Mouse (Mus musculus) neural tube, embryonic 13.5 days (tissue): Measurements from ENCODE around the gene Olfr101. TPM values are rescaled to one million over a fixed set of nuclear protein-coding genes. Genes with fewer than 3 reads are reported as not detected.

Source experiments
- ATAC-seq: fragments of 200-750 bp; cut with Nextera tagmentation; 2 replicates; pipeline ENCODE4 v1.8.0; 2017; ENCODE audit warnings: low read depth, mild to moderate bottlenecking, moderate TSS enrichment, moderate library complexity
- H3K27ac ChIP-seq: fragments of 300-500 bp; sonication (generic); replicated peaks from 2 replicates; pipeline ENCODE4 v1.5.1; 2015; ENCODE audit warnings: moderate library complexity, mild to moderate bottlenecking, inconsistent platforms
- H3K27me3 ChIP-seq: fragments of 300-500 bp; sonication (generic); 2 replicates; pipeline ENCODE4 v1.6.1; 2015; ENCODE audit warnings: mild to moderate bottlenecking, inconsistent platforms
- H3K36me3 ChIP-seq: fragments of 300-500 bp; sonication (generic); 2 replicates; pipeline ENCODE4 v1.6.1; 2015; ENCODE audit warnings: mild to moderate bottlenecking, inconsistent platforms
- H3K4me1 ChIP-seq: fragments of 300-500 bp; sonication (generic); replicated peaks from 2 replicates; pipeline ENCODE4 v1.6.1; 2015; ENCODE audit warnings: inconsistent platforms
- H3K4me2 ChIP-seq: fragments of 300-500 bp; sonication (generic); 2 replicates; pipeline ENCODE4 v1.6.1; 2015; ENCODE audit warnings: inconsistent platforms, mild to moderate bottlenecking, moderate library complexity
- H3K4me3 ChIP-seq: fragments of 300-500 bp; sonication (generic); 2 replicates; pipeline ENCODE4 v1.5.1; 2015; ENCODE audit warnings: mild to moderate bottlenecking, inconsistent platforms
- H3K9ac ChIP-seq: fragments of 300-500 bp; sonication (generic); 2 replicates; pipeline ENCODE4 v1.6.1; 2015; ENCODE audit warnings: moderate library complexity, mild to moderate bottlenecking, inconsistent platforms
- H3K9me3 ChIP-seq: fragments of 300-500 bp; sonication (generic); 2 replicates; pipeline ENCODE4 v1.6.1; 2016; ENCODE audit warnings: inconsistent platforms
- WGBS: fragments of 180-500 bp; shearing (Covaris S2); methylation state at CpG from one replicate; pipeline ENCODE4 v1.1.7; 2015; 5-methylcytosine and 5-hydroxymethylcytosine counted together
- polyA plus RNA-seq: library from polyadenylated mRNA; unstranded; fragments of >200 nt; fragmentation: Nextera tagmentation; extraction: Ambion mirVana; gene quantifications from 2 replicates; pipeline ENCODE4 v1.2.1, GENCODE M21; 2015

The Olfr101 gene
- polyA plus RNA-seq, 1 experiment from 2014 or later: not detected

GRCm38 (mm10) chr17:37250544-37250943 is 53.6 kb downstream of the Olfr101 start:
- no peaks in the 10 kb centered on the region for H3K36me3 ChIP-seq
- no peaks in the 10 kb centered on the region for H3K27me3 ChIP-seq
- no peak overlapping the region for H3K27ac ChIP-seq
- no peaks in the 10 kb centered on the region for H3K4me1 ChIP-seq
- WGBS: 15% methylated on average over 1 of the region's 1 CpGs
- H3K4me3 ChIP-seq: no peak overlapping the region
- no peak overlapping the region for H3K9ac ChIP-seq
- H3K4me2 ChIP-seq: no peak overlapping the region
- ATAC-seq: no peak
- H3K9me3 ChIP-seq: no peaks in the 10 kb centered on the region

- H3K4me3 ChIP-seq: no peak overlapping the region
- H3K27ac ChIP-seq: no peak overlapping the region
- no peaks in the 10 kb centered on the region for H3K27me3 ChIP-seq
- H3K4me1 ChIP-seq: no peaks in the 10 kb centered on the region
- no peaks in the 10 kb centered on the region for H3K9me3 ChIP-seq
- H3K9ac ChIP-seq: no peak overlapping the region
- H3K36me3 ChIP-seq: no peaks in the 10 kb centered on the region
- no peak for ATAC-seq
- no peak overlapping the region for H3K4me2 ChIP-seq
Measured at GRCm38 (mm10) chr17:37249460-37249859, 54.7 kb downstream of the Olfr101 start.

Other genes starting within 250 kb of the Olfr101 start
- gene Olfr90, start 215.8 kb downstream of the Olfr101 start, polyA plus RNA-seq: not detected in 2 replicates
- not detected in 2 replicates for gene Olfr91, start 206.0 kb downstream of the Olfr101 start, polyA plus RNA-seq
- not detected in 2 replicates for gene Olfr92, start 184.2 kb downstream of the Olfr101 start, polyA plus RNA-seq
- gene Olfr93, start 142.8 kb downstream of the Olfr101 start, polyA plus RNA-seq: not detected in 2 replicates
- gene Ubd, start 110.4 kb downstream of the Olfr101 start, polyA plus RNA-seq: not detected in 2 replicates
- gene Olfr94, start 103.3 kb downstream of the Olfr101 start, polyA plus RNA-seq: not detected in 2 replicates
- gene Olfr95, start 91.2 kb downstream of the Olfr101 start, polyA plus RNA-seq: not detected in 2 replicates
- not detected in 2 replicates for gene Olfr96, start 84.2 kb downstream of the Olfr101 start, polyA plus RNA-seq
- not detected in 2 replicates for gene Olfr97, start 67.0 kb downstream of the Olfr101 start, polyA plus RNA-seq
- not detected in 2 replicates for gene Olfr98, start 40.6 kb downstream of the Olfr101 start, polyA plus RNA-seq
- 1.1 and 1.2 TPM in 2 replicates for gene H2-M3, start 34.1 kb downstream of the Olfr101 start, polyA plus RNA-seq
- not detected in 2 replicates for gene Olfr99, start 20.9 kb downstream of the Olfr101 start, polyA plus RNA-seq
- gene Olfr102, start 12.7 kb upstream of the Olfr101 start, polyA plus RNA-seq: not detected in 2 replicates
- not detected in 2 replicates for gene Olfr103, start 35.4 kb upstream of the Olfr101 start, polyA plus RNA-seq
- not detected in 2 replicates for gene Olfr104-ps, start 55.3 kb upstream of the Olfr101 start, polyA plus RNA-seq
- not detected in 2 replicates for gene Olfr105-ps, start 74.7 kb upstream of the Olfr101 start, polyA plus RNA-seq
- not detected in 2 replicates for gene Olfr106-ps, start 86.1 kb upstream of the Olfr101 start, polyA plus RNA-seq
- not detected in 2 replicates for gene Olfr107, start 94.9 kb upstream of the Olfr101 start, polyA plus RNA-seq
- gene Olfr108, start 141.2 kb upstream of the Olfr101 start, polyA plus RNA-seq: not detected in 2 replicates
- gene Olfr109, start 154.6 kb upstream of the Olfr101 start, polyA plus RNA-seq: not detected in 2 replicates
- not detected in 2 replicates for gene H2-M2, start 179.2 kb upstream of the Olfr101 start, polyA plus RNA-seq
- not detected in 2 replicates for gene Olfr110, start 188.2 kb upstream of the Olfr101 start, polyA plus RNA-seq
- not detected in 2 replicates for gene Olfr111, start 203.7 kb upstream of the Olfr101 start, polyA plus RNA-seq